Mouse (Mus musculus): ENCODE results near the gene Sgpp2.

- TF ChIP-seq CTCF (IDR thresholded peaks at IDR 0.05; ENCODE audit: extremely low read depth, insufficient read depth, insufficient read length, insufficient replicate concordance) (no peak), POLR2A (IDR thresholded peaks at IDR 0.05; ENCODE audit: low read depth, low read length) (no peak)
Observed at GRCm38 (mm10) chr1:78353254-78353653, 43.1 kb downstream of the Sgpp2 start.
